Mouse (Mus musculus) cerebellum, adult 18-20 months (tissue): ENCODE results near the gene Grik3.
A peak's percentile ranks its signal among the peaks of the same experiment; 100 is the strongest.

Experiments
- DNase-seq, 2 experiments: peaks; one replicate each; pipeline ENCODE4 v3.0.0; 2021

Grik3 gene

GRCm38 (mm10) chr4:125656031-125656430 is 165.5 kb downstream of the Grik3 start:
- DNase-seq, result no peak

GRCm38 (mm10) chr4:125658376-125658775 is 167.9 kb downstream of the Grik3 start:
- DNase-seq, result no peak

- DNase-seq, result no peak
Observed at GRCm38 (mm10) chr4:125661982-125662381, 171.5 kb downstream of the Grik3 start.

GRCm38 (mm10) chr4:125663262-125663661 is 172.8 kb downstream of the Grik3 start:
- no peak for DNase-seq

- no peak for DNase-seq
Observed at GRCm38 (mm10) chr4:125665955-125666354, 175.5 kb downstream of the Grik3 start.

GRCm38 (mm10) chr4:125682007-125682406 is 191.5 kb downstream of the Grik3 start:
- DNase-seq, result no peak

GRCm38 (mm10) chr4:125687078-125687477 is 196.6 kb downstream of the Grik3 start:
- no peak for DNase-seq

- no peak for DNase-seq
Observed at GRCm38 (mm10) chr4:125695431-125695830, 204.9 kb downstream of the Grik3 start.

GRCm38 (mm10) chr4:125696182-125696939 is 205.9 kb downstream of the Grik3 start:
- DNase-seq, result no peak

GRCm38 (mm10) chr4:125697626-125698025 is 207.1 kb downstream of the Grik3 start:
- DNase-seq, result no peak

GRCm38 (mm10) chr4:125699056-125699455 is 208.6 kb downstream of the Grik3 start:
- DNase-seq, result no peak

- no peak for DNase-seq
Observed at GRCm38 (mm10) chr4:125700331-125700730, 209.8 kb downstream of the Grik3 start.

GRCm38 (mm10) chr4:125702607-125703309 is 212.3 kb downstream of the Grik3 start:
- DNase-seq, result peak; percentile 56 to 63

- DNase-seq, result peak; percentile 18 to 26
Observed at GRCm38 (mm10) chr4:125703310-125703690, 212.8 kb downstream of the Grik3 start.

GRCm38 (mm10) chr4:125705746-125706145 is 215.2 kb downstream of the Grik3 start:
- DNase-seq, result no peak

- DNase-seq, result no peak
Observed at GRCm38 (mm10) chr4:125709716-125710115, 219.2 kb downstream of the Grik3 start.

- DNase-seq, result no peak
Observed at GRCm38 (mm10) chr4:125717881-125718280, 227.4 kb downstream of the Grik3 start.

- no peak for DNase-seq
Observed at GRCm38 (mm10) chr4:125718429-125719140, 228.1 kb downstream of the Grik3 start.

GRCm38 (mm10) chr4:125726241-125726640 is 235.7 kb downstream of the Grik3 start:
- no peak for DNase-seq

- no peak for DNase-seq
Observed at GRCm38 (mm10) chr4:125727030-125727429, 236.5 kb downstream of the Grik3 start.

- DNase-seq, result no peak
Observed at GRCm38 (mm10) chr4:125727626-125728025, 237.1 kb downstream of the Grik3 start.

GRCm38 (mm10) chr4:125728091-125728863 is 237.8 kb downstream of the Grik3 start:
- DNase-seq, result no peak
